Comparison of ENCODE assay signal across 9 mouse cellular contexts in genomic region chr10:127047954-127048353, GRCm38 (mm10). TPM values are rescaled to one million over a fixed set of nuclear protein-coding genes. Genes with fewer than 3 reads are reported as not detected.
A peak's percentile ranks its signal among the peaks of the same experiment; 100 is the strongest.
DNase-seq lines count a peak whose midpoint lies in the region; ATAC-seq and TF ChIP-seq lines count a peak whose summit lies in the region.
"Had no signal": no experiment of that assay in that cellular context is flagged by ENCODE, and none has a peak within 500 bp of the region (broad histone marks: within the 10 kb centered on the region; RNA-seq: fewer than 3 reads in every experiment).

Gene Cyp27b1, plus strand, starts transcription at chr10:127048250.

- WGBS in lung, embryonic 15.5 days, result 41% methylated on average over 5 of the region's 5 CpGs
- WGBS in hindbrain, embryonic 14.5 days, result 37% methylated on average over 5 of the region's 5 CpGs

- no peak for TF ChIP-seq CTCF in gastrocnemius, adult 2 months (IDR thresholded peaks at IDR 0.05)

- H3ac ChIP-seq in myocyte (ENCODE audit: control insufficient read depth, insufficient read length), result no peak within 1 kb of the TSS

- H3K27me3 ChIP-seq in lung, embryonic 15.5 days, result peaks cover 54% of the 10 kb centered on the region
- peaks cover 53% of the 10 kb centered on the region for H3K27me3 ChIP-seq in hindbrain, embryonic 14.5 days (ENCODE audit: control insufficient read depth, insufficient read depth, low read length)
- peaks cover 9% of the 10 kb centered on the region for H3K27me3 ChIP-seq in myocyte (ENCODE audit: control insufficient read depth, insufficient read depth, insufficient read length)

- peaks cover 19% of the 10 kb centered on the region for H3K4me1 ChIP-seq in lung, embryonic 15.5 days
- H3K4me1 ChIP-seq in hindbrain, embryonic 14.5 days (replicated peaks; ENCODE audit: control insufficient read depth, insufficient read depth, low read length), result no peaks in the 10 kb centered on the region

- H3K27ac ChIP-seq in gastrocnemius, adult 2 months, result no peak within 1 kb of the TSS
- H3K27ac ChIP-seq in lung, embryonic 15.5 days, result no peak within 1 kb of the TSS
- no peak within 1 kb of the TSS for H3K27ac ChIP-seq in hindbrain, embryonic 14.5 days

- peaks cover 7% of the 10 kb centered on the region; the same call in 1 of the 2 replicates for H3K36me3 ChIP-seq in lung, embryonic 15.5 days
- peaks cover 7% of the 10 kb centered on the region for H3K36me3 ChIP-seq in hindbrain, embryonic 14.5 days (replicated peaks; ENCODE audit: control insufficient read depth, insufficient read depth)
- H3K36me3 ChIP-seq in myocyte (ENCODE audit: control insufficient read depth, insufficient read depth), result no peaks in the 10 kb centered on the region

- ATAC-seq in lung, embryonic 15.5 days (ENCODE audit: borderline replicate concordance, extremely low read depth, low FRiP score, low TSS enrichment), result no peak
- no peak for ATAC-seq in hindbrain, embryonic 14.5 days (ENCODE audit: low FRiP score)
- ATAC-seq in megakaryocyte-erythroid progenitor cell, adult 5-6 weeks (replicated peaks; ENCODE audit: low FRiP score, low TSS enrichment, poor library complexity, severe bottlenecking), result no peak

- no peaks in the 10 kb centered on the region for H3K9me3 ChIP-seq in lung, embryonic 15.5 days
- no peaks in the 10 kb centered on the region for H3K9me3 ChIP-seq in hindbrain, embryonic 14.5 days (ENCODE audit: control insufficient read depth, low read length)

- H3K9ac ChIP-seq in lung, embryonic 15.5 days, result no peak within 1 kb of the TSS
- H3K9ac ChIP-seq in hindbrain, embryonic 14.5 days, result no peak within 1 kb of the TSS

- TF ChIP-seq POLR2A in myocyte (IDR thresholded peaks at IDR 0.05; ENCODE audit: insufficient read length, low read depth), result no peak

- H3K4me2 ChIP-seq in lung, embryonic 15.5 days, result peak within 1 kb of the TSS; percentile 44
- no peak within 1 kb of the TSS for H3K4me2 ChIP-seq in hindbrain, embryonic 14.5 days (replicated peaks)
- peak within 1 kb of the TSS; percentile 15 for H3K4me2 ChIP-seq in myocyte (ENCODE audit: low read depth)

- intact Hi-C loops in gastrocnemius, adult 2 months (cut with DNase I), result no loop called here

- H3K79me2 ChIP-seq in myocyte (ENCODE audit: control insufficient read depth, insufficient read depth), result no peaks in the 10 kb centered on the region

- DNase-seq in gastrocnemius, adult 2 months, result no peak
- DNase-seq in gastrocnemius, postnatal 10 days, result no peak
- no peak for DNase-seq in lung, adult 18-20 months
- no peak for DNase-seq in hindbrain, embryonic 14.5 days (ENCODE audit: low spot score)
- DNase-seq in frontal cortex, postnatal 36 days (ENCODE audit: low spot score in 2 of 2), result no peak
- DNase-seq: cerebellum, adult 11 months had no signal

- peak within 1 kb of the TSS; percentile 55 for H3K4me3 ChIP-seq in gastrocnemius, adult 2 months
- peak within 1 kb of the TSS; percentile 20; the same call in 1 of the 2 replicates for H3K4me3 ChIP-seq in lung, embryonic 15.5 days
- H3K4me3 ChIP-seq in hindbrain, embryonic 14.5 days (replicated peaks; ENCODE audit: low read length), result peak within 1 kb of the TSS; percentile 11; the same call in 1 of the 2 replicates
- H3K4me3 ChIP-seq in myocyte, result no peak within 1 kb of the TSS

TF ChIP-seq in myocyte, 11 proteins besides CTCF, POLR2A, EP300 and RAD21:
- no peak for TF ChIP-seq USF1 (IDR thresholded peaks at IDR 0.05; ENCODE audit: low read depth)
- no peak for TF ChIP-seq CEBPB (IDR thresholded peaks at IDR 0.05; ENCODE audit: insufficient read depth, poor library complexity, severe bottlenecking)
- no peak for TF ChIP-seq E2F4 (IDR thresholded peaks at IDR 0.05; ENCODE audit: insufficient read depth)
- TF ChIP-seq MYOG (IDR thresholded peaks at IDR 0.05; ENCODE audit: control insufficient read depth in 1 of 3, insufficient read depth in 1 of 3, insufficient read length in 2 of 3, low read depth in 2 of 3), result no peak
- no peak for TF ChIP-seq TCF12 (IDR thresholded peaks at IDR 0.05; ENCODE audit: insufficient read depth, poor library complexity, severe bottlenecking)
- TF ChIP-seq TCF3 (IDR thresholded peaks at IDR 0.05; ENCODE audit: insufficient read length, low read depth), result no peak
- TF ChIP-seq MYOD1 (IDR thresholded peaks at IDR 0.05; ENCODE audit: control insufficient read depth in 1 of 3, insufficient read length in 2 of 3, low read depth in 2 of 3), result no peak
- no peak for TF ChIP-seq MAX (IDR thresholded peaks at IDR 0.05; ENCODE audit: low read depth)
- no peak for TF ChIP-seq POLR2AphosphoS2 (IDR thresholded peaks at IDR 0.05; ENCODE audit: insufficient read length, low read depth)
- TF ChIP-seq REST (IDR thresholded peaks at IDR 0.05; ENCODE audit: insufficient read depth, insufficient read length), result no peak
- no peak for TF ChIP-seq SRF (IDR thresholded peaks at IDR 0.05; ENCODE audit: control insufficient read depth, insufficient read length, low read depth)

RNA-seq across cellular contexts. Expression of gene Cyp27b1, which starts in this region (rescaled TPM):
- total RNA-seq in gastrocnemius, adult 2 months (2021), result under 1 TPM in 1 of 2 experiments, not detected in 1; 0.11 TPM
- total RNA-seq in gastrocnemius, postnatal 10 days (2021), result under 1 TPM; 0.45 to 0.49 TPM
- 0.16 and 0.25 TPM in 2 replicates for polyA plus RNA-seq in lung, embryonic 15.5 days (2015; fragmentation: Nextera tagmentation; extraction: Ambion mirVana)
- 0.08 TPM in 1 of 2 replicates, not detected in the other for polyA plus RNA-seq in hindbrain, embryonic 14.5 days (2014; fragmentation: Nextera tagmentation; extraction: Ambion mirVana)
- 0.56 TPM for polyA plus RNA-seq in myocyte (2012; fragmentation: generic; extraction: Trizol)
- total RNA-seq in megakaryocyte-erythroid progenitor cell, adult 5-6 weeks (2014; fragmentation: Nextera tagmentation), result not detected in 2 replicates
- not detected in 2 replicates for total RNA-seq in megakaryocyte-erythroid progenitor cell, adult 5-6 weeks (2017)
